Mouse (Mus musculus): ENCODE measurements around the gene Epha2. TPM values are rescaled to one million over a fixed set of nuclear protein-coding genes. Genes with fewer than 3 reads are reported as not detected.

The Epha2 gene
- polyA plus RNA-seq, 1 experiment, result 129 TPM

GRCm38 (mm10) chr4:141288152-141288551 lies 12.9 kb upstream of the Epha2 start:
- H3K79me2 ChIP-seq (ENCODE audit: control insufficient read depth, insufficient read depth), result no peaks in the 10 kb centered on the region
- no peak for TF ChIP-seq FOSL1 (IDR thresholded peaks at IDR 0.05; ENCODE audit: insufficient read depth, low read length, poor library complexity, severe bottlenecking)
- no peak for TF ChIP-seq MYOG (IDR thresholded peaks at IDR 0.05; ENCODE audit: control insufficient read depth, extremely low read depth, insufficient read length)
- no peak for TF ChIP-seq MAX (IDR thresholded peaks at IDR 0.05)
- TF ChIP-seq USF1 (IDR thresholded peaks at IDR 0.05; ENCODE audit: low read depth), result no peak
- TF ChIP-seq CEBPB (IDR thresholded peaks at IDR 0.05; ENCODE audit: low read depth), result no peak
- no peak for TF ChIP-seq MYOD1 (IDR thresholded peaks at IDR 0.05; ENCODE audit: control insufficient read depth, insufficient read length, low read depth)
- TF ChIP-seq CTCF (IDR thresholded peaks at IDR 0.05; ENCODE audit: control insufficient read depth, insufficient read depth, insufficient read length), result no peak
- H3ac ChIP-seq (ENCODE audit: control insufficient read depth, insufficient read length, low read depth), result no peak overlapping the region
- H3K79me3 ChIP-seq (ENCODE audit: low read depth), result no peaks in the 10 kb centered on the region
- no peaks in the 10 kb centered on the region for H3K27me3 ChIP-seq (ENCODE audit: control insufficient read depth, insufficient read depth, insufficient read length)
- H3K4me3 ChIP-seq (ENCODE audit: insufficient read depth, poor library complexity, severe bottlenecking), result no peak overlapping the region
- no peaks in the 10 kb centered on the region for H3K36me3 ChIP-seq (ENCODE audit: control insufficient read depth, insufficient read depth)

DNA sequence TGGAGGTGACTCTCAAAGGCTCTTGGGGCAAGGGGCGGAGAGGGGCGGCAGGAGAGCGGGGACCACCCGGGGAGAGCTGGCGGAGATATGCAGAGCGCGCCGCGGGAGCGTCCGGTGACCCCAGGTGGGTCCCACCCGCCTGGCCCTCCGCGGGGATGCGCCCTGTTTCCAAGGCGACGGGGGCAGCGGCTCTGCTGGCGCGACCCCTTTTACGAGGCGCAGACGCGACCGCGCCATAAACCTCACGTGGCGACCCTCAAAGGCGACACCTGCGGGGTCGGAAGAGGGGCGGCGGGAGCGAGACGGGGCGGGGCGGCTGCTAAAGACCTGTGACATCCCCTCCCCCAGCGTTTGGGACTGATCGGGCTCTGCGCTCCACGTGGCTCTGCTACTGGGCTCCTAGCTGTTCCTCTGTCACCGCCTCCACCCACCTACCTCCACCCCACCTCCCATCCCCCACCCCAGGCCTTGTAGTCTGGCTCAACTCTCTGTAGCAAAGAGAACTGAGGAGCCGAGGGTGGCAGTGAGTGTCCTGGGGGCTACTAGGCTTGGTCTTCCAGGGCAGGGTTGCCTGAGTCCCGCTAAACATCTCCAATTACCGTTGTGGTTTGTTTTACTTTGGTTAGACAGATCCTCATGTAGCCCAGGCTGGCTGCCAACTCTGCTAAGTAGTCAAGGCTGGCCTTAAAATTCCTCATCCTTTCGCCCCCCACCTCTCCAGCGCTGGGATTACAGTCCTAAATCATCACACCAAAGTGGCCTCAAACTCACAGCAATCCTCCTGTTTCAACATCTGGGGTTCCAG lies 9.3 kb upstream of the Epha2 start:
- H3K27me3 ChIP-seq (ENCODE audit: control insufficient read depth, insufficient read depth, insufficient read length), result no peaks in the 10 kb centered on the region
- TF ChIP-seq MAX (IDR thresholded peaks at IDR 0.05) (peak; percentile 82), MYOG (IDR thresholded peaks at IDR 0.05; ENCODE audit: control insufficient read depth, extremely low read depth, insufficient read length) (no peak)
- no peaks in the 10 kb centered on the region for H3K79me3 ChIP-seq (ENCODE audit: low read depth)
- H3K4me3 ChIP-seq (ENCODE audit: insufficient read depth, poor library complexity, severe bottlenecking), result no peak overlapping the region
- peak overlapping the region; percentile 41 for H3ac ChIP-seq (ENCODE audit: control insufficient read depth, insufficient read length, low read depth)
- H3K79me2 ChIP-seq (ENCODE audit: control insufficient read depth, insufficient read depth), result no peaks in the 10 kb centered on the region
- no peaks in the 10 kb centered on the region for H3K36me3 ChIP-seq (ENCODE audit: control insufficient read depth, insufficient read depth)

DNA sequence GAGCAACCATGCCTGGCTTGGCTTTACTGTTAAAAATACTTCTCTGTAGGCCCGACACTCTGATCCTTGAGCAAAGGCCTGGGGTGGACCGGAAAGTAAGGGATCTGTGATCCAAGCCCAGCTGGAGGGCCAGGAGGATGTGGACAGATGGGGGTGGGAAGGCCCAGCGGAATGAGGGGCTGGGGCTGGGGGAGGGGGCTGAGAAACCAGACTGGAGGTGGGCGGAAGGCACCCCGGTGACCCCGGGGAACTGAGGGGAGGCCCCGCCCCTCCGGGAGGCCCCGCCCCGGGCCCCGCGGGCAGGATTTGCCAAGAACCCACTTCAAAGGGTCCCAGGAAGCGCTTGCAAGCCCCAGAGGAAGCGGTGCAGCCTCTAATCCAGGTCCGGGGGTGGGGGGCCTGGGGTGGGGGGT lies 5.3 kb upstream of the Epha2 start:
- H3K79me3 ChIP-seq (ENCODE audit: low read depth), result no peaks in the 10 kb centered on the region
- H3K79me2 ChIP-seq (ENCODE audit: control insufficient read depth, insufficient read depth), result peaks cover 15% of the 10 kb centered on the region
- H3K36me3 ChIP-seq (ENCODE audit: control insufficient read depth, insufficient read depth), result no peaks in the 10 kb centered on the region
- H3ac ChIP-seq (ENCODE audit: control insufficient read depth, insufficient read length, low read depth), result no peak overlapping the region
- TF ChIP-seq MYOG (IDR thresholded peaks at IDR 0.05; ENCODE audit: control insufficient read depth, extremely low read depth, insufficient read length) (no peak), CTCF (IDR thresholded peaks at IDR 0.05; ENCODE audit: control insufficient read depth, insufficient read depth, insufficient read length) (no peak), MAX (IDR thresholded peaks at IDR 0.05) (no peak), MYOD1 (IDR thresholded peaks at IDR 0.05; ENCODE audit: control insufficient read depth, insufficient read length, low read depth) (no peak), FOSL1 (IDR thresholded peaks at IDR 0.05; ENCODE audit: insufficient read depth, low read length, poor library complexity, severe bottlenecking) (no peak), CEBPB (IDR thresholded peaks at IDR 0.05; ENCODE audit: low read depth) (no peak), USF1 (IDR thresholded peaks at IDR 0.05; ENCODE audit: low read depth) (no peak)
- no peak overlapping the region for H3K4me3 ChIP-seq (ENCODE audit: insufficient read depth, poor library complexity, severe bottlenecking)
- H3K27me3 ChIP-seq (ENCODE audit: control insufficient read depth, insufficient read depth, insufficient read length), result no peaks in the 10 kb centered on the region

DNA sequence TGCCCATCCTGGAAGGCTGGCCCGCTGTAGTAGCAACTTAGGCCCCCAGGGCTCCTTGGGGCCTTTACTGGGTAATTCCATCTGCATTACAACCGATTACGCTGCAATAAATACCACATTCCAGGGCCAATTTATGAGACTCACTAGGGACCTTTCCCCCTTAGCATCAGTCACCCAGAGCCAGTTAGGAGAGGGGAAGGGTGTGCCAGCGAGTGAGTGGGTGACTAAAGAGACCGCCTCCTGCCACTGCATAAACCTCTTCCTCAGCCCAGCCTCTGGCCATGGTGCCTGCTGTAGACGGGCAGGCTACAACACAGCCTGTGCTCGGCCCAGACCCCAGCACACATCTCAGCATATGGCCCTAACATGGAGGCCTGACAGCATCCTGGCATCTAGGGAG lies 3.1 kb upstream of the Epha2 start:
- Histone ChIP-seq H3K79me2 (ENCODE audit: control insufficient read depth, insufficient read depth) (peaks cover 37% of the 10 kb centered on the region), H3ac (ENCODE audit: control insufficient read depth, insufficient read length, low read depth) (no peak overlapping the region), H3K79me3 (ENCODE audit: low read depth) (peaks cover 18% of the 10 kb centered on the region), H3K27me3 (ENCODE audit: control insufficient read depth, insufficient read depth, insufficient read length) (no peaks in the 10 kb centered on the region), H3K36me3 (ENCODE audit: control insufficient read depth, insufficient read depth) (peaks cover 6% of the 10 kb centered on the region), H3K4me3 (ENCODE audit: insufficient read depth, poor library complexity, severe bottlenecking) (no peak overlapping the region)
- no peak for TF ChIP-seq FOSL1 (IDR thresholded peaks at IDR 0.05; ENCODE audit: insufficient read depth, low read length, poor library complexity, severe bottlenecking)
- TF ChIP-seq CTCF (IDR thresholded peaks at IDR 0.05; ENCODE audit: control insufficient read depth, insufficient read depth, insufficient read length), result no peak
- TF ChIP-seq MYOD1 (IDR thresholded peaks at IDR 0.05; ENCODE audit: control insufficient read depth, insufficient read length, low read depth), result no peak
- TF ChIP-seq CEBPB (IDR thresholded peaks at IDR 0.05; ENCODE audit: low read depth), result no peak
- TF ChIP-seq USF1 (IDR thresholded peaks at IDR 0.05; ENCODE audit: low read depth), result no peak
- TF ChIP-seq MYOG (IDR thresholded peaks at IDR 0.05; ENCODE audit: control insufficient read depth, extremely low read depth, insufficient read length), result no peak
- no peak for TF ChIP-seq MAX (IDR thresholded peaks at IDR 0.05)

DNA sequence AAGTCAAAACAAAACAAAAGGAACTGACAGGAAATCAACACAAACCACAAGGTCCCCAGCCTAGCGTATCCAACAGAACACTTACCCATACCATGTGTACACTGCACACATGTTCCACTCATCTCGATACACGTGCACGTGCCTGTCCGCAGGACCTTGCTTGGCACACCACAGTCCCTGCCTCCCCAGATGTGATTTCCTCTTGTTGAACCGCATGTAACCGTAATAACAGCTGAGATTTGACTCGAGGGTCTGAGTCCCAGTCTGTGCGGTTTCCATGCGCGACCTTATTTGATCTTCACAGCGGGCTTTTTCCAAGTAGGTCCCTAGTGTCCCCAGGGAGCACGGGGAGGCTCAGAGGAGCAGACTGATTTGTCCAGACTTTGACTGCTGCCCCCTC lies 1.7 kb upstream of the Epha2 start:
- Histone ChIP-seq H3K36me3 (ENCODE audit: control insufficient read depth, insufficient read depth) (peaks cover 17% of the 10 kb centered on the region), H3ac (ENCODE audit: control insufficient read depth, insufficient read length, low read depth) (no peak overlapping the region), H3K79me3 (ENCODE audit: low read depth) (peaks cover 32% of the 10 kb centered on the region), H3K4me3 (ENCODE audit: insufficient read depth, poor library complexity, severe bottlenecking) (no peak overlapping the region), H3K79me2 (ENCODE audit: control insufficient read depth, insufficient read depth) (peaks cover 51% of the 10 kb centered on the region), H3K27me3 (ENCODE audit: control insufficient read depth, insufficient read depth, insufficient read length) (no peaks in the 10 kb centered on the region)
- no peak for TF ChIP-seq CTCF (IDR thresholded peaks at IDR 0.05; ENCODE audit: control insufficient read depth, insufficient read depth, insufficient read length)

DNA sequence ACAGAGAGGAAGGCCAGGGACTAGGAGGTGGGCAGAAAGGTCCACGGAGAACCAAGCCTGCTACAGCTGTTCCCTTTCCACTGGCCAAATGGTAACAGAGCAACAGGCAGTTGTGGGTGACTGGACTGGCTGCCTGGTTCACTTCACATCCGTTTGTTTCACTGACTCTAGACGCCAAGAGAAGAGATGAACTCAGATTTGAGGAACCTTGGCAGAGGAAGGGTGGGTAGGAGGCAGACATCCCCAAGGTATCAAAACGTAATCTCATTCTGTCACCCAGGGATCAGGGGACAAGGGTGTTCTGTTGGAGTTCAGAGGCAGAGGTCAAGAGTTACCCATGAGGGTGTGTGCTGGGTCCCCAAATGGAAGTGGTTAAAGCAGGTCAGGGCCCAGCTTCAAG lies 844 bp upstream of the Epha2 start:
- TF ChIP-seq FOSL1 (IDR thresholded peaks at IDR 0.05; ENCODE audit: insufficient read depth, low read length, poor library complexity, severe bottlenecking) (no peak), MYOD1 (IDR thresholded peaks at IDR 0.05; ENCODE audit: control insufficient read depth, insufficient read length, low read depth) (no peak), CTCF (IDR thresholded peaks at IDR 0.05; ENCODE audit: control insufficient read depth, insufficient read depth, insufficient read length) (no peak), USF1 (IDR thresholded peaks at IDR 0.05; ENCODE audit: low read depth) (no peak), CEBPB (IDR thresholded peaks at IDR 0.05; ENCODE audit: low read depth) (no peak), MAX (IDR thresholded peaks at IDR 0.05) (no peak), MYOG (IDR thresholded peaks at IDR 0.05; ENCODE audit: control insufficient read depth, extremely low read depth, insufficient read length) (no peak)
- peaks cover 40% of the 10 kb centered on the region for H3K79me3 ChIP-seq (ENCODE audit: low read depth)
- peaks cover 25% of the 10 kb centered on the region for H3K36me3 ChIP-seq (ENCODE audit: control insufficient read depth, insufficient read depth)
- H3K79me2 ChIP-seq (ENCODE audit: control insufficient read depth, insufficient read depth), result peaks cover 59% of the 10 kb centered on the region
- no peaks in the 10 kb centered on the region for H3K27me3 ChIP-seq (ENCODE audit: control insufficient read depth, insufficient read depth, insufficient read length)
- H3ac ChIP-seq (ENCODE audit: control insufficient read depth, insufficient read length, low read depth), result no peak overlapping the region
- no peak overlapping the region for H3K4me3 ChIP-seq (ENCODE audit: insufficient read depth, poor library complexity, severe bottlenecking)

Measured in C2C12 (cell line).